Mouse (Mus musculus): ENCODE measurements at regions not wholly inside any gene's neighbourhood (a gene's known extent, or its start where the extent isn't known, plus 50 kb on each side); places are given as distances from the start of the nearest gene placed in this dataset.
A peak's percentile ranks its signal among the peaks of the same experiment; 100 is the strongest.

DNA sequence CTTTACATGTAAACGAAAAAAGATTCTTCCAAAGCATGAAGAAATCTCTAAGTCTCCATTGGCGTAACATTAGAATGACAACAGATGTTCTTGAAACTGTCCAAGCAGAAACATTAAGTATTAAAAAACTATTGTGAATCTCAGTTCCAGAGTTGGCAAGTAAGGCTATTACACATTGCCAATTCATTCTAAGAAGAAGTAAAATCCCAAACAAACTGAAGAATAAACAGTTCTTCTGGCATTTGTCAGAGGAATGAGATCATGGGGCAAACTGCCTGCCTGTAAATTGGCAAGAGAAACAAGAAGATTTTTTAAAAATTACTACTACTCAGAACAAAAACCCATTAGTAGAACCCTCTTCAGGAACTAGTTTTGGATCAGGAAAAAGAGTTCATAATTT is 680.1 kb downstream of the Nova1 start:
- peak; percentile 52 for DNase-seq (ENCODE audit: low spot score)
- Histone ChIP-seq H3K27ac (ENCODE audit: low read length) (no peak overlapping the region), H3K4me3 (ENCODE audit: low read depth, low read length) (no peak overlapping the region), H3K36me3 (ENCODE audit: insufficient read depth, low read length) (no peaks in the 10 kb centered on the region), H3K4me1 (ENCODE audit: insufficient read depth, low read depth, low read length) (no peaks in the 10 kb centered on the region), H3K4me2 (replicated peaks; ENCODE audit: low read depth, low read length) (no peak overlapping the region), H3K9ac (replicated peaks; ENCODE audit: low read depth) (no peak overlapping the region), H3K9me3 (ENCODE audit: low read length) (no peaks in the 10 kb centered on the region), H3K27me3 (replicated peaks; ENCODE audit: insufficient read depth, low read length) (no peaks in the 10 kb centered on the region)
- 54% methylated on average over 2 of the region's 2 CpGs for WGBS
- TF ChIP-seq CTCF (IDR thresholded peaks at IDR 0.05): no peak
- TF ChIP-seq EP300 (IDR thresholded peaks at IDR 0.05): no peak
- no peak for ATAC-seq

DNA sequence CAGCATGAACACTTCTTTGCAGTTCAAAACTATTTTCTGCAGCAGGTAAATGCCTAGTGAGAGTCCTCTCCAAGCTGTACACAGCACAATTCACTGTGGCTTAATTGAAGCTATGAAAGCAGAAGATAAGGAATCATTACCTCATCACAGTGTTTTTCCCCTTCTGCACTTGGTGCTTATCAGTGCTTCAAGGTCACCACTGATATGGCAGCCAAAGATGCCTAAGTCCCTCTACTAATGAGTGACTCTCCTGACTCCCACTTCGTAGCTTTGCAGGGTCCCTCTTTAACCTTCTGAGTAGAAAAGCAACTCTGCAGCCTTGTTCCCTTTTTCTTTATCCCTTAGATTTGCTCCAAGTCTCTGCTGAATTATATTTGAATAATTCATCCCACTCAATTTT is 692.9 kb downstream of the Nova1 start:
- 29% methylated on average over 1 of the region's 1 CpGs for WGBS
- no peaks in the 10 kb centered on the region for H3K4me1 ChIP-seq (ENCODE audit: insufficient read depth, low read depth, low read length)

DNA sequence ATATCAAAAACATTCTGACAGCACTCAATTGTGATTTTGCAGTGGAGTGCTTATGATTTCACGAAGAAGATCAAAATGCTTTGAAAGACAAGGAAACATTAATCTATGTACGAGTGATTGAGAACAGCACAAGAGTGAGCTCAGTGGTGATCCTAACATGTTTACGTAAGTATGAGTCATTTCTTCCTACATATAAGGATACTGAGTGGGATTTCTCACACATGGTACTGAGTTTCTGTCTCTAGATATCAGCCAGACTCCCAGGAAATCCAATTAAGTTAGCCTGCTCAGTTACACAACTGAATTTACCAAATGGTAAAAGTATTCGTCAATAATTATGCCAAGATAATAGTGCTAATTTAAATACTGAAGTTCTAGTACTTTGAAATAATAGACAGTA is 707.4 kb downstream of the Nova1 start:
- no peak for ATAC-seq
- Histone ChIP-seq H3K4me1 (ENCODE audit: insufficient read depth, low read depth, low read length) (no peaks in the 10 kb centered on the region), H3K4me2 (replicated peaks; ENCODE audit: low read depth, low read length) (no peak overlapping the region), H3K36me3 (ENCODE audit: insufficient read depth, low read length) (no peaks in the 10 kb centered on the region), H3K27me3 (replicated peaks; ENCODE audit: insufficient read depth, low read length) (no peaks in the 10 kb centered on the region), H3K27ac (ENCODE audit: low read length) (no peak overlapping the region), H3K4me3 (ENCODE audit: low read depth, low read length) (no peak overlapping the region), H3K9me3 (ENCODE audit: low read length) (no peaks in the 10 kb centered on the region), H3K9ac (replicated peaks; ENCODE audit: low read depth) (no peak overlapping the region)
- no peak for DNase-seq (ENCODE audit: low spot score)
- no peak for TF ChIP-seq EP300 (IDR thresholded peaks at IDR 0.05)
- no peak for TF ChIP-seq CTCF (IDR thresholded peaks at IDR 0.05)
- 61% methylated on average over 4 of the region's 4 CpGs for WGBS

More for the DNA sequence above, 692.9 kb downstream of the Nova1 start:
- ATAC-seq (no peak), DNase-seq (ENCODE audit: low spot score) (no peak)
- TF ChIP-seq EP300 (IDR thresholded peaks at IDR 0.05) (no peak), CTCF (IDR thresholded peaks at IDR 0.05) (no peak)
- no peak overlapping the region for H3K4me2 ChIP-seq (replicated peaks; ENCODE audit: low read depth, low read length)
- H3K36me3 ChIP-seq (ENCODE audit: insufficient read depth, low read length): no peaks in the 10 kb centered on the region
- H3K9ac ChIP-seq (replicated peaks; ENCODE audit: low read depth): no peak overlapping the region
- no peaks in the 10 kb centered on the region for H3K27me3 ChIP-seq (replicated peaks; ENCODE audit: insufficient read depth, low read length)
- H3K9me3 ChIP-seq (ENCODE audit: low read length): no peaks in the 10 kb centered on the region
- no peak overlapping the region for H3K27ac ChIP-seq (ENCODE audit: low read length)
- H3K4me3 ChIP-seq (ENCODE audit: low read depth, low read length): no peak overlapping the region

DNA sequence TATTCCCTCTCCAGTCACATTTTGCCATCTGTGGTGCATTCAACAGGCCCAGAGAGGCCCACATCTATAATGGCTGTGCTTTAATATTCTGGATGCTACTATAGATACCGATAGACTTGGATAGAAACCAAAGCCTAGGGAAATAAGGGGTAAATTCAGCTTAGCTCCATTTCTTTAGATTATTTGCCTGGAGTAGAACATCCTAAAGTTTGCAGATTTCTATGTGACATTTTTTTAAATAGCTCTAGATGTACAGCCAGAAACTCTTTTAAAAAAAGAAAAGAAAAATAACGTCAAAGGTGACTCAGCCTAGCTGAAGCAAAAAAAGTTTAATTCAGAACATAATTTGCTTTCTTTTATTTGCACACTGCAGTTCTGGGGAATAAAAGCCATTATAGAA is 735.4 kb downstream of the Nova1 start:
- Histone ChIP-seq H3K27ac (ENCODE audit: low read length) (no peak overlapping the region), H3K27me3 (replicated peaks; ENCODE audit: insufficient read depth, low read length) (no peaks in the 10 kb centered on the region), H3K4me2 (replicated peaks; ENCODE audit: low read depth, low read length) (no peak overlapping the region), H3K9ac (replicated peaks; ENCODE audit: low read depth) (no peak overlapping the region), H3K4me1 (ENCODE audit: insufficient read depth, low read depth, low read length) (no peaks in the 10 kb centered on the region), H3K36me3 (ENCODE audit: insufficient read depth, low read length) (no peaks in the 10 kb centered on the region), H3K4me3 (ENCODE audit: low read depth, low read length) (no peak overlapping the region), H3K9me3 (ENCODE audit: low read length) (no peaks in the 10 kb centered on the region)
- TF ChIP-seq CTCF (IDR thresholded peaks at IDR 0.05): no peak
- TF ChIP-seq EP300 (IDR thresholded peaks at IDR 0.05): no peak
- no peak for DNase-seq (ENCODE audit: low spot score)
- 79% methylated on average over 2 of the region's 2 CpGs for WGBS
- ATAC-seq: no peak

DNA sequence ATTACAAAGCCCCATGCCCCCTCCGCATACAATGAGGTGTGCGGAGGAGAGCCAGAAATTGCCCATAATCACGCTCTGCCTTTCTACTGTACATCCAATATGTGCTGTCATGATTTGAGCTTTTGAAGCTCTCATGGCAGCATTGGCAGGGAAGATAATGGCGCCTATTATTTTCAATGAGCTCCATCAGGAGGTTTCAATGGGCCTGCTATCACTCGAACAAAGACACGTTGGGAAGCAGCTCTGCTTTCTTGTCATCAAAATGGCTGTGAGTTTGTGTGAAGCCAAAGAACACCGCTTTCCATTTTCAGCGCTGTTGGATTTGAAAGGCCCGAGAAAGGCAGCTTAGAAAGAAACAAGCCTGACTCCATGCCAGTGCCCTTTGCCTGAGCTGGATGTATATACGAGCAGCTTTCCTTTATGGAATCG is 742.9 kb downstream of the Nova1 start:
- 86% methylated on average over 11 of the region's 11 CpGs for WGBS
- no peak overlapping the region for H3K4me2 ChIP-seq (replicated peaks; ENCODE audit: low read depth, low read length)

DNA sequence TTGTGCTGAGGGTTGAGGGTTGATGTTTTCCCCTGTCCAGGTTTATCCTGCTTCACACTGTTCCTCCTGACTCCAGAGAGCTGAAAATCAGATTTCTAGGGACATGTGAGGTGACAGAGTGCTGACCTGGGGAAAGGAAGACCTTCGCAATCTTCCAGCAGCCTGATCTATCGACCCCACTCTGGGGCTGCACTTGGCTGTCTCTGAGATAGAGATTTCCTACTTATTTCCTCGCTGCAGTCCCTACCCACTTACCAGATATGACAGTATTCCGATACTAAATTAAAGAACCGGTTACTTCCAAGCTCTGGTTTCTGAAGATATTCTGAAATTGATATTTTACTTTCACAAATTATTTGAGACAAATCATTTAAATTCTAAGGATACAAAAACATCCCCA is 743.4 kb downstream of the Nova1 start:
- Histone ChIP-seq H3K9ac (replicated peaks; ENCODE audit: low read depth) (no peak overlapping the region), H3K27ac (ENCODE audit: low read length) (no peak overlapping the region), H3K27me3 (replicated peaks; ENCODE audit: insufficient read depth, low read length) (no peaks in the 10 kb centered on the region), H3K4me1 (ENCODE audit: insufficient read depth, low read depth, low read length) (no peaks in the 10 kb centered on the region), H3K9me3 (ENCODE audit: low read length) (no peaks in the 10 kb centered on the region), H3K36me3 (ENCODE audit: insufficient read depth, low read length) (no peaks in the 10 kb centered on the region), H3K4me3 (ENCODE audit: low read depth, low read length) (no peak overlapping the region), H3K4me2 (replicated peaks; ENCODE audit: low read depth, low read length) (no peak overlapping the region)
- 79% methylated on average over 5 of the region's 5 CpGs for WGBS
- no peak for TF ChIP-seq EP300 (IDR thresholded peaks at IDR 0.05)
- TF ChIP-seq CTCF (IDR thresholded peaks at IDR 0.05): no peak
- DNase-seq (ENCODE audit: low spot score): no peak
- no peak for ATAC-seq

More for the DNA sequence above, 742.9 kb downstream of the Nova1 start:
- Histone ChIP-seq H3K9me3 (ENCODE audit: low read length) (no peaks in the 10 kb centered on the region), H3K4me1 (ENCODE audit: insufficient read depth, low read depth, low read length) (no peaks in the 10 kb centered on the region), H3K9ac (replicated peaks; ENCODE audit: low read depth) (no peak overlapping the region), H3K27me3 (replicated peaks; ENCODE audit: insufficient read depth, low read length) (no peaks in the 10 kb centered on the region), H3K27ac (ENCODE audit: low read length) (no peak overlapping the region), H3K4me3 (ENCODE audit: low read depth, low read length) (no peak overlapping the region), H3K36me3 (ENCODE audit: insufficient read depth, low read length) (no peaks in the 10 kb centered on the region)
- TF ChIP-seq EP300 (IDR thresholded peaks at IDR 0.05): no peak
- no peak for TF ChIP-seq CTCF (IDR thresholded peaks at IDR 0.05)
- ATAC-seq (no peak), DNase-seq (ENCODE audit: low spot score) (no peak)

DNA sequence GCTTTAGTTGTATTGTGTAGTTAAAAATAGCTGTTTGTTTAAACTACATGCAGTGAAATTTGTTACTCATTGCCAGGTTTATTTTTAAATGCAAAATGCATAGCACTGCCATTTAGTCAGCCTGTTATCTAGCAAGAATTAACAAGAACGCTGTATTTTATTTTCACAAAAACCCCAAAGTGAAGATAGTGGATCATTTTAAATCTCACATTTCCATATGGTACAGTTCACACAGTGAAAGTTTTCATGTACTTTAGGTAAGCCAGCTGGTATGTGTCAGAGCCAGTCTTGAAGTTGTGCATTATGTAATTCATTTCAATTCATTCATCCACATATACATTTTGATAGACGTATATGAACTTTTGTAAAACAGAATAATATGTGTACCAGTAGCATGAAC is 751.8 kb downstream of the Nova1 start:
- Histone ChIP-seq H3K4me2 (replicated peaks; ENCODE audit: low read depth, low read length) (no peak overlapping the region), H3K36me3 (ENCODE audit: insufficient read depth, low read length) (no peaks in the 10 kb centered on the region), H3K27me3 (replicated peaks; ENCODE audit: insufficient read depth, low read length) (no peaks in the 10 kb centered on the region), H3K27ac (ENCODE audit: low read length) (no peak overlapping the region), H3K9ac (replicated peaks; ENCODE audit: low read depth) (no peak overlapping the region), H3K9me3 (ENCODE audit: low read length) (no peaks in the 10 kb centered on the region), H3K4me3 (ENCODE audit: low read depth, low read length) (no peak overlapping the region), H3K4me1 (ENCODE audit: insufficient read depth, low read depth, low read length) (no peaks in the 10 kb centered on the region)
- ATAC-seq (no peak), DNase-seq (ENCODE audit: low spot score) (no peak)
- no peak for TF ChIP-seq CTCF (IDR thresholded peaks at IDR 0.05)
- TF ChIP-seq EP300 (IDR thresholded peaks at IDR 0.05): no peak
- 71% methylated on average over 2 of the region's 2 CpGs for WGBS

Data from lung, postnatal 0 days (tissue).